Mouse (Mus musculus) lung, embryonic 15.5 days (tissue): Measurements from ENCODE around the gene Il6st. TPM values are rescaled to one million over a fixed set of nuclear protein-coding genes. Genes with fewer than 3 reads are reported as not detected.
"Not testable (repeated sequence)": the region's sequence is repeated elsewhere in the genome, so short reads cannot be mapped to it uniquely, and the experiment has no call there.

Experiments
- ATAC-seq: fragments of 200-750 bp; cut with Nextera tagmentation; 2 replicates; pipeline ENCODE4 v1.8.0; 2017; ENCODE audit warnings: moderate number of reproducible peaks, borderline replicate concordance; ENCODE audit not compliant: low FRiP score, low TSS enrichment; ENCODE audit errors: extremely low read depth
- H3K27ac ChIP-seq: fragments of 300-500 bp; sonication (generic); 2 replicates; pipeline ENCODE4 v1.5.1; 2015; ENCODE audit warnings: moderate library complexity, mild to moderate bottlenecking, inconsistent platforms
- H3K27me3 ChIP-seq: fragments of 300-500 bp; sonication (generic); 2 replicates; pipeline ENCODE4 v1.6.1; 2015; ENCODE audit warnings: inconsistent platforms
- H3K36me3 ChIP-seq: fragments of 300-500 bp; sonication (generic); 2 replicates; pipeline ENCODE4 v1.6.1; 2015; ENCODE audit warnings: inconsistent platforms
- H3K4me1 ChIP-seq: fragments of 300-500 bp; sonication (generic); 2 replicates; pipeline ENCODE4 v1.6.1; 2015; ENCODE audit warnings: inconsistent platforms
- H3K4me2 ChIP-seq: fragments of 300-500 bp; sonication (generic); 2 replicates; pipeline ENCODE4 v1.6.1; 2015; ENCODE audit warnings: inconsistent platforms, mild to moderate bottlenecking, moderate library complexity
- H3K4me3 ChIP-seq: fragments of 300-500 bp; sonication (generic); 2 replicates; pipeline ENCODE4 v1.5.1; 2015; ENCODE audit warnings: mild to moderate bottlenecking, inconsistent platforms
- H3K9ac ChIP-seq: fragments of 300-500 bp; sonication (generic); 2 replicates; pipeline ENCODE4 v1.6.1; 2015; ENCODE audit warnings: inconsistent platforms
- H3K9me3 ChIP-seq: fragments of 300-500 bp; sonication (generic); 2 replicates; pipeline ENCODE4 v1.6.1; 2016; ENCODE audit warnings: inconsistent platforms
- WGBS: fragments of 180-500 bp; shearing (Covaris S2); methylation state at CpG from one replicate; pipeline ENCODE4 v1.1.7; 2015; 5-methylcytosine and 5-hydroxymethylcytosine counted together
- polyA plus RNA-seq: library from polyadenylated mRNA; unstranded; fragments of >200 nt; fragmentation: Nextera tagmentation; extraction: Ambion mirVana; gene quantifications from 2 replicates; pipeline ENCODE4 v1.2.1, GENCODE M21; 2015

Il6st gene
- polyA plus RNA-seq: 36.4 and 36.7 TPM in 2 replicates

- Histone ChIP-seq H3K9me3 (no peaks in the 10 kb centered on the region), H3K36me3 (no peaks in the 10 kb centered on the region), H3K4me2 (peak within 1 kb of the TSS; percentile 64), H3K4me1 (peaks cover 27% of the 10 kb centered on the region), H3K27me3 (no peaks in the 10 kb centered on the region), H3K27ac (peak within 1 kb of the TSS; percentile 91), H3K4me3 (peak within 1 kb of the TSS; percentile 73), H3K9ac (peak within 1 kb of the TSS; percentile 71)
- WGBS: under 1% methylated on average over 74 of the region's 85 CpGs
- peak; percentile 99 for ATAC-seq
Observed at GRCm38 (mm10) chr13:112463868-112464625, at the start of gene Il6st. TSS of gene Il6st (plus strand) at chr13:112464070.

- Histone ChIP-seq H3K9ac (no peak overlapping the region), H3K4me3 (no peak overlapping the region), H3K4me1 (peaks cover 28% of the 10 kb centered on the region), H3K27ac (peak overlapping the region; percentile 76), H3K27me3 (no peaks in the 10 kb centered on the region), H3K36me3 (no peaks in the 10 kb centered on the region), H3K9me3 (no peaks in the 10 kb centered on the region), H3K4me2 (no peak overlapping the region)
- no peak for ATAC-seq
- WGBS: 70% methylated on average over 6 of the region's 6 CpGs
Observed at GRCm38 (mm10) chr13:112415896-112416295, 48.0 kb upstream of the Il6st start.

- no peak overlapping the region for H3K9ac ChIP-seq
- H3K4me3 ChIP-seq: no peak overlapping the region
- WGBS: 11% methylated on average over 8 of the region's 8 CpGs
- H3K4me2 ChIP-seq: peak overlapping the region; percentile 31
- peaks cover 25% of the 10 kb centered on the region for H3K4me1 ChIP-seq
- no peaks in the 10 kb centered on the region for H3K36me3 ChIP-seq
- ATAC-seq: peak; percentile 36; the same call in 1 of the 2 replicates
- peak overlapping the region; percentile 76 for H3K27ac ChIP-seq
- no peaks in the 10 kb centered on the region for H3K27me3 ChIP-seq
- H3K9me3 ChIP-seq: no peaks in the 10 kb centered on the region
Observed at GRCm38 (mm10) chr13:112416410-112417162, 47.3 kb upstream of the Il6st start.

GRCm38 (mm10) chr13:112417163-112417523 lies 46.7 kb upstream of the Il6st start:
- no peak for ATAC-seq
- Histone ChIP-seq H3K9me3 (no peaks in the 10 kb centered on the region), H3K27me3 (no peaks in the 10 kb centered on the region), H3K4me2 (peak overlapping the region; percentile 31; the same call in 1 of the 2 replicates), H3K9ac (no peak overlapping the region), H3K4me1 (peaks cover 20% of the 10 kb centered on the region), H3K4me3 (no peak overlapping the region), H3K27ac (peak overlapping the region; percentile 76), H3K36me3 (no peaks in the 10 kb centered on the region)
- 16% methylated on average over 4 of the region's 4 CpGs for WGBS

DNA sequence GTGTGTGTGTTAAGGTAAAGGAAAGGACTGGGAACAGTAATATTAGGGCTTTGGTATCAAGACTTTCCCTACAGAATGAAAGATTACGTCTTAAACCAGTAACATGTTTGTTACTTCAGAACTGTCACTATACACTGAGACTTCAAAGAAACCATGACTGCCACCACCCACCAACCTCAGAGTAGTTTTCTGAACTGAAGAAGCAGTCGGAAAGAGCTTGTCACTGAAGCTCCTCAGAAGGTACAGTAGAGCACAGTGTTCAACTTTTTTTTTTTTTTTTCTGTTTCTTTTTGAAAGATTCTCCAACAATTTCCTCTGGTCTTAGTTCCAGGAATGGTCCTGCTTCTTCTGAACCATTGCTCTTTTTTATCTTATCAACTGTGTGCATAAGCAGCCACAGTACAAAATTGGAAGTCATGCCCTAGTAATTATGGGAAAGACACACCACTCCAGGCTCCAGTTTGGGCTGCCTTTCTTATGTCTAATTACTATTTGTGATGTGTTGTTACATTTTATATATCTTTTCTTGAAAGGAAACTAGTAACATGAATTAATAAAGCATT lies 45.9 kb upstream of the Il6st start:
- no peaks in the 10 kb centered on the region for H3K27me3 ChIP-seq
- peaks cover 18% of the 10 kb centered on the region for H3K4me1 ChIP-seq
- no peaks in the 10 kb centered on the region for H3K9me3 ChIP-seq
- no peak overlapping the region for H3K4me3 ChIP-seq
- H3K9ac ChIP-seq: no peak overlapping the region
- no peak overlapping the region for H3K4me2 ChIP-seq
- H3K27ac ChIP-seq: no peak overlapping the region
- WGBS: 64% methylated on average over 2 of the region's 2 CpGs
- no peaks in the 10 kb centered on the region for H3K36me3 ChIP-seq
- ATAC-seq: no peak

DNA sequence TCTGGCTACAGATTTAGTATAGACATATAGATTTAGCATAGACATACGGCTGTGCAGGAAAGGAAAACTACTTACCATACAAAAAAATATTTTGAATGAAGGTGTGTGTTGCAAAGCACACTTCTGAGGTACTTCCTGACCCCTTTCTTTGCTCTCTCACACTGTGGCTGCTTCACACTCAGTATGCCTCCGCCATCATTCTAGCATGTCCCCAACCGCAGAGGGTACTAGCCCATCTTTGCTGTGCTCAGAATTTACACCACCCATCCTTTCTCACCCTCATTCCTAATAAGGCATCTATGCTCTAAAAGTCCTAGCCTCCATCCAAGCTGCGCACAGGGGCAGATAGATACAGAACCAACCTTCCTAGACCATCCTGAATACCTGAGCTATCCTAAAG lies 45.3 kb upstream of the Il6st start:
- no peaks in the 10 kb centered on the region for H3K27me3 ChIP-seq
- H3K27ac ChIP-seq: no peak overlapping the region
- H3K36me3 ChIP-seq: no peaks in the 10 kb centered on the region
- no peaks in the 10 kb centered on the region for H3K9me3 ChIP-seq
- H3K4me2 ChIP-seq: no peak overlapping the region
- H3K9ac ChIP-seq: no peak overlapping the region
- ATAC-seq: no peak
- H3K4me3 ChIP-seq: no peak overlapping the region
- 86% methylated on average over 4 of the region's 4 CpGs for WGBS
- peaks cover 18% of the 10 kb centered on the region for H3K4me1 ChIP-seq

- H3K27ac ChIP-seq: no peak overlapping the region
- no peak overlapping the region for H3K9ac ChIP-seq
- no peak for ATAC-seq
- no peaks in the 10 kb centered on the region for H3K4me1 ChIP-seq
- no peak overlapping the region for H3K4me2 ChIP-seq
- H3K27me3 ChIP-seq: no peaks in the 10 kb centered on the region
- WGBS: 81% methylated on average over 2 of the region's 2 CpGs
- H3K4me3 ChIP-seq: no peak overlapping the region
- no peaks in the 10 kb centered on the region for H3K9me3 ChIP-seq
- H3K36me3 ChIP-seq: no peaks in the 10 kb centered on the region
Observed at GRCm38 (mm10) chr13:112424212-112424611, 39.7 kb upstream of the Il6st start.

GRCm38 (mm10) chr13:112424635-112425034 lies 39.2 kb upstream of the Il6st start:
- H3K4me3 ChIP-seq: no peak overlapping the region
- H3K4me1 ChIP-seq: no peaks in the 10 kb centered on the region
- no peak overlapping the region for H3K4me2 ChIP-seq
- no peak overlapping the region for H3K9ac ChIP-seq
- H3K27ac ChIP-seq: no peak overlapping the region
- ATAC-seq: no peak
- 62% methylated on average over 7 of the region's 7 CpGs for WGBS
- no peaks in the 10 kb centered on the region for H3K9me3 ChIP-seq
- no peaks in the 10 kb centered on the region for H3K27me3 ChIP-seq
- H3K36me3 ChIP-seq: no peaks in the 10 kb centered on the region

GRCm38 (mm10) chr13:112425181-112425654 lies 38.7 kb upstream of the Il6st start:
- no peaks in the 10 kb centered on the region for H3K4me1 ChIP-seq
- 56% methylated on average over 8 of the region's 8 CpGs for WGBS
- H3K4me2 ChIP-seq: no peak overlapping the region
- no peak overlapping the region for H3K4me3 ChIP-seq
- H3K9me3 ChIP-seq: no peaks in the 10 kb centered on the region
- no peak overlapping the region for H3K9ac ChIP-seq
- no peak for ATAC-seq
- no peaks in the 10 kb centered on the region for H3K36me3 ChIP-seq
- H3K27me3 ChIP-seq: no peaks in the 10 kb centered on the region
- H3K27ac ChIP-seq: no peak overlapping the region

DNA sequence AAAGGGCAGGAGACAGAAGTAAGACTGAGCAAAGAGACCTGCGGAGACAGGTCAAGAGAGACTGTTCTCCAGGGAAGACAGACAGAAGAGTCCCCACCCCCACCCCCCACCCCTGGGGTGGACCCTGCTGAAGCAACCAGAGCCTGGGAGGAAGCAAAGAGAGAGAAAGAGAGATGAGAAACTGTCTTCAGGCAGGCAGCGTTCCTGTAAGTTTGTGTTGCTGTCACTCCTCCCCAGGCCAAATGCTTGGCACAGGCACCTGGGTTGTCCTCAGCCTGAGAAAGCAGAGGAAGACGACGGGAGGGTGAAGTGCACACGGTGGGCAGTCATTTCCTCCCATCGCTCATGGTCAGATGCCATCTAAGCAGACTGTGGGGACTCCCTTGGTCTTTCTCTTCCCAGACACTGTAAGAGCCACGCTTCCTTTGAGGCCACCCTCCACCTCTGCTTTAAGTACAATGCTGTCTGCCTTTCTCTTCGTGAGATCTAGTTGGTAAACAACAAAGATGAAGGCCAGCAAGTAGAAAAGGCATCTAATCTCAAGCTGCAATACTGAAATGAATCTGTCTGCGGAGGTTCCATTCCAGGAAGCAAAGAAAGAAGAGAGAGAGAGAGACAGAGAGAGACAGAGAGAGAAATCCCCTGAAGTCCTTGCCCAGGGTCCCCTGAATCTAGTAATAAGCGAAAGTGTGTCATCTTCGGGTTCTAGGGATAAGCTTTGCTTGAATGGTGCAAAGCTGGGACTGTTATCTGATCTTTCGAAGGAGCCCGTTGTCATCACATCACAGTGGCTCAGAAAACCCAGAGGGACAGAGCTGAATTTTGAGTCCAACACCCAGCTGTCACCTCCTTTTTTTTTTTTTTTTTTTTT lies 37.4 kb upstream of the Il6st start:
- H3K9me3 ChIP-seq: no peaks in the 10 kb centered on the region
- H3K27ac ChIP-seq: no peak overlapping the region
- 50% methylated on average over 13 of the region's 13 CpGs for WGBS
- no peak overlapping the region for H3K4me3 ChIP-seq
- H3K36me3 ChIP-seq: no peaks in the 10 kb centered on the region
- no peak for ATAC-seq
- H3K4me2 ChIP-seq: no peak overlapping the region
- no peak overlapping the region for H3K9ac ChIP-seq
- H3K27me3 ChIP-seq: no peaks in the 10 kb centered on the region
- H3K4me1 ChIP-seq: no peaks in the 10 kb centered on the region

DNA sequence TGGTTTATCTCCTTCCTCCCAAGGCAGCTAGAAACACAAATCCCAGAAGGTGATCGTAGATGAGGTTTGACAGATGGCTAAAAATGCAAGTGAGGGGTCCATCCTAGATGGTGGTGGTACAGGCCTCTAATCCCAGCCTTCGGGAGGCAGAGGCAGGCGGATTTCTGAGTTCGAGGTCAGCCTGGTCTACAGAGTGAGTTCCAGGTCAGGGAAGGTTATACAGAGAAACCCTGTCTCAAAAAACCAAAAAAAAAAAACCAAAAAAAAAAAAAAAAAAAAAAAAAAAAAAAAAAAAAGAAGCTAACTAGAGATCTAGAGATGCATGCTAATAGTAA lies 36.8 kb upstream of the Il6st start:
- H3K4me3 ChIP-seq, ATAC-seq, H3K27me3 ChIP-seq, H3K36me3 ChIP-seq, H3K9me3 ChIP-seq, H3K4me2 ChIP-seq, H3K9ac ChIP-seq, H3K4me1 ChIP-seq, H3K27ac ChIP-seq: not testable (repeated sequence)
- 90% methylated on average over 4 of the region's 4 CpGs for WGBS
